Mouse (Mus musculus) hindbrain, embryonic 13.5 days (tissue): ENCODE measurements at regions not wholly inside any gene's neighbourhood (a gene's known extent, or its start where the extent isn't known, plus 50 kb on each side); places are given as distances from the start of the nearest gene placed in this dataset.

Experiments
- ATAC-seq: fragments of 200-750 bp; cut with Nextera tagmentation; 2 replicates; pipeline ENCODE4 v1.8.0; 2017; ENCODE audit warnings: moderate TSS enrichment; ENCODE audit not compliant: low FRiP score
- H3K27ac ChIP-seq: fragments of 300-500 bp; sonication (generic); 2 replicates; pipeline ENCODE4 v1.5.1; 2015; ENCODE audit warnings: inconsistent platforms, mild to moderate bottlenecking, moderate library complexity
- H3K27me3 ChIP-seq: fragments of 300-500 bp; sonication (generic); 2 replicates; pipeline ENCODE4 v1.6.1; 2015; ENCODE audit warnings: mild to moderate bottlenecking, inconsistent platforms
- H3K36me3 ChIP-seq: fragments of 300-500 bp; sonication (generic); 2 replicates; pipeline ENCODE4 v1.6.1; 2015; ENCODE audit warnings: mild to moderate bottlenecking, inconsistent platforms
- H3K4me1 ChIP-seq: fragments of 300-500 bp; sonication (generic); replicated peaks from 2 replicates; pipeline ENCODE4 v1.6.1; 2015; ENCODE audit warnings: inconsistent platforms
- H3K4me2 ChIP-seq: fragments of 300-500 bp; sonication (generic); 2 replicates; pipeline ENCODE4 v1.6.1; 2015; ENCODE audit warnings: inconsistent platforms, mild to moderate bottlenecking, moderate library complexity
- H3K4me3 ChIP-seq: fragments of 300-500 bp; sonication (generic); 2 replicates; pipeline ENCODE4 v1.5.1; 2015; ENCODE audit warnings: mild to moderate bottlenecking, inconsistent platforms
- H3K9ac ChIP-seq: fragments of 300-500 bp; sonication (generic); 2 replicates; pipeline ENCODE4 v1.6.1; 2015; ENCODE audit warnings: mild to moderate bottlenecking, inconsistent platforms
- H3K9me3 ChIP-seq: fragments of 300-500 bp; sonication (generic); 2 replicates; pipeline ENCODE4 v1.6.1; 2016; ENCODE audit warnings: inconsistent platforms
- WGBS: fragments of 180-500 bp; shearing (Covaris S2); methylation state at CpG from one replicate; pipeline ENCODE4 v1.1.7; 2015; 5-methylcytosine and 5-hydroxymethylcytosine counted together

DNA sequence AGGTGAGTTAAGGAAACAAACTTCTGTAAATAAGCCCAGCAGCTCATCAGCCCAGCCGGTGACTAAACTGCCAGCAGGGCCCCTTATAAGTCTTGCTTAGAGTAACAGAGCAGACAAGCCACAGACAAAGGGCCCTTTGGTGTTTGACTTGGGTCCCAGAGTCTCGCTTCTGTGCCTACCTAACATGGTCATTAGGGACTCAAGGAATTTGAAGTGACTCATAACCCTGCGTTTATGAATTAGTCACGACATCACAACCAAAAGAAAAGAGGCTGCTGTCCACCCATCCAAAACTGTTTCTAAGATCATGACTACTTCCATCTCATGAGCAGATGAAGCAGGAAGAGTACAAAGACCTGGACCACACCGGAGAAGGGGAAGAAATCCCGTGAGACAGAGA lies 227.5 kb upstream of the Fn1 start:
- Histone ChIP-seq H3K27me3 (no peaks in the 10 kb centered on the region), H3K4me3 (no peak overlapping the region), H3K36me3 (no peaks in the 10 kb centered on the region), H3K9ac (no peak overlapping the region), H3K27ac (no peak overlapping the region), H3K9me3 (no peaks in the 10 kb centered on the region), H3K4me1 (no peaks in the 10 kb centered on the region), H3K4me2 (no peak overlapping the region)
- no peak for ATAC-seq
- 67% methylated on average over 6 of the region's 6 CpGs for WGBS

DNA sequence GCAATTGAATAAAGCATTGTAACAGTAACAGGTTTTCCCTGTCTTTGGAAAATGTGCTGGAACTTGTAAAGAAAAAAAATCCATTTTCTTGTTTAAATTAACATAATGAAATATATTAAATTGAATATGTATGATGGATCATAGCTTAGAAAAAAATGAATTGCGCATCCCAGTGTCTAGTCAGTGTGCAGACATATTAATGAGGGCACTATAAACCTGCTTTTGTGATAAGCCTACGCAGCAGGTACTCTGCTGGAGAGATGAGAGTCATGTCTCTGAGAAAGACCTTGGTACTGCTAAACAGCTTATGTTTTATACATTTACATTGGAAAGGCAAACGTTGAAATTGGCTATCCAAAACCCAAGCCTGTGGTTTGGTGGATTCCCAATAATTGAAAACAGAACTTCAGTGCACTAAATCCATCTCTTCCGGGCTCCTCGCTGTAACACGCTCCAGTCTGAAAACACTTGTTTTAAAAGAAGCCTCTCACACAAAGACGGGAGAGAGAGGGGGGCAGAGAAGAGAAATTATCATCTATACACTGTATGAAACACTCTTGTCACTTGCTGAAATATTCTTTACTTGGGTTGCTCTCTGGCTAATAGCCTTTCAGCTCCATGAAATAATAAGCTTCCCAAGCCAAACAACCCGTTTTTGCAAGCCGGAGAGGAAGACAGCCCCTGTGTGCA lies 223.9 kb upstream of the Fn1 start:
- H3K27me3 ChIP-seq: no peaks in the 10 kb centered on the region
- no peaks in the 10 kb centered on the region for H3K9me3 ChIP-seq
- H3K4me2 ChIP-seq: no peak overlapping the region
- H3K36me3 ChIP-seq: no peaks in the 10 kb centered on the region
- no peaks in the 10 kb centered on the region for H3K4me1 ChIP-seq
- no peak overlapping the region for H3K9ac ChIP-seq
- no peak for ATAC-seq
- WGBS: 80% methylated on average over 9 of the region's 9 CpGs
- H3K4me3 ChIP-seq: no peak overlapping the region
- no peak overlapping the region for H3K27ac ChIP-seq

DNA sequence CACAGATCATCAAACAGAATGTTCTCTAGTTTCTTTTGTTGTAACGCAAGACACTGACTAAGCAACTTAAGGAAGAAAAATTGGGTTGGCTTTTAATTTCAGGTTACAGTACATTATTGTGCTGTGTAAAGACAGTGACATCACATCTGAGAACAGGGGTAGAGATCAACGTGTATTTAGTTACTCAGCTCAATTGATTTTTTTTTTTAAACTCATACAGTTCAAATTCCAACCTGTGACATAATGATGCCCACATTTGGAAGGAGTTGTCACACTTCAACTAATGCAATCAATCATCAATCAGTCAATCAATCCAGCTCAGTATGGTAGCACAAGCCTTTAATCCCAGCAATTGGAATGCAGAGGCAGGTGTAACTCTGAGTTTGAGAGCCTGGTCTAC lies 221.0 kb upstream of the Fn1 start:
- Histone ChIP-seq H3K4me3 (no peak overlapping the region), H3K9ac (no peak overlapping the region), H3K4me2 (no peak overlapping the region), H3K27ac (no peak overlapping the region), H3K9me3 (no peaks in the 10 kb centered on the region), H3K27me3 (no peaks in the 10 kb centered on the region), H3K36me3 (no peaks in the 10 kb centered on the region), H3K4me1 (no peaks in the 10 kb centered on the region)
- 94% methylated on average over 2 of the region's 2 CpGs for WGBS
- no peak for ATAC-seq

DNA sequence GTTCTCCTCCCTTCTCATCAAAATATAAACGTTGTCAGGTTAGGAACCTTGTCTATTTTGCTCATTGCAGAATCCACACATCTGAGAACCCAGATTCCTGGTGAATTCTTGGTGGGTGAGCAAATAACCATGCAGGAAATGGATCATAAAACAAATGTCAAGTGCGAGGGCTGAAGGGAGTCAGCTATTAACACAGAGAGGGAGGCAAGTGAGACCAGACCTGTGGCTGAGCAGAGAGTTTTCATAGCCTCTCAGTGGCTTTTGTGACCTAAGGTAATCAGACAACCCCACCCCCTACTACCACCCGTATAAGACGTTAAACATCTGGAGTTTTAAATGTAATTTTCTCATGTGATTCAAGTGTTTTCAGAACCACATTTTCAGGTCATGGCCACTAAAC lies 212.7 kb upstream of the Fn1 start:
- no peaks in the 10 kb centered on the region for H3K36me3 ChIP-seq
- no peak overlapping the region for H3K4me2 ChIP-seq
- 79% methylated on average over 4 of the region's 4 CpGs for WGBS
- H3K27me3 ChIP-seq: no peaks in the 10 kb centered on the region
- H3K9ac ChIP-seq: no peak overlapping the region
- ATAC-seq: no peak
- no peaks in the 10 kb centered on the region for H3K4me1 ChIP-seq
- no peak overlapping the region for H3K4me3 ChIP-seq
- H3K9me3 ChIP-seq: no peaks in the 10 kb centered on the region
- no peak overlapping the region for H3K27ac ChIP-seq

DNA sequence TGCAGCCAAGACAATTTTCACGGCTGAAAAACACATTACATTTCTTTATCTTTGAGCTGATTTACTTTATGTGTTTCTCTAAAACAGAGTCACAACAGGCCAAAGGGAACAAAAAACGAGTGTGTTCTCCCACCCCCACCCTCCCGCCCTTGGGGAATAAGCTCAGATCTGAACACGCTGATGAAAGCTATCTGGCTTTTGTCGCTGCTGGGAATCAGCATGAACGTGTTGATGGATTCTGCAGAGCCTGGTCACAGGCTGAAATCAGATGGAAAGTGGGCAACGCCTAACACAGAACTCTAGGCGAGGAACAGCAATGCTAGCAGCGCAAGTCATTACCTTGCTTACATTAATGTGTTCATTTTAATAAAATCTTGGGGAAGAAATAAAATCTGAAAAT lies 211.7 kb upstream of the Fn1 start:
- Histone ChIP-seq H3K4me2 (no peak overlapping the region), H3K4me3 (no peak overlapping the region), H3K27me3 (no peaks in the 10 kb centered on the region), H3K4me1 (no peaks in the 10 kb centered on the region), H3K27ac (no peak overlapping the region), H3K9me3 (no peaks in the 10 kb centered on the region), H3K36me3 (no peaks in the 10 kb centered on the region), H3K9ac (no peak overlapping the region)
- ATAC-seq: no peak
- 55% methylated on average over 9 of the region's 9 CpGs for WGBS

DNA sequence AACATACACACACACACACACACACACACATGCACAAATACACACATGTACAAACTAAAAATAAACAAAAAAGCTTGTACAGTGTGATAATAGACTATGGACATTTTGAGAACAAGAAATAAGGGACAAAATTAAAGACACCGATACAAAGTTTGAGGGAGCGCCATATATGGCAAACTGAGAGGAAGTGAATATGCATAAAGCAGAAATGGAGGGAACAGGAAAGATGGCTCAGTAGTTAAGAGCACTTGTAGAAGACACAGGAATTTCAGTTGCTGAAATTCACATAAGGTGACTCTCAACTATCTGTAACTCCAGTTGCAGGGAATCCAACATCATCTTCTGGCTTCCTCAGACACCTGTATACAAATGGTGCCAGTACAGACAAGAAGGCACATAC lies 200.2 kb upstream of the Fn1 start:
- Histone ChIP-seq H3K9ac (no peak overlapping the region), H3K9me3 (no peaks in the 10 kb centered on the region), H3K27ac (no peak overlapping the region), H3K4me3 (no peak overlapping the region), H3K4me2 (no peak overlapping the region), H3K4me1 (no peaks in the 10 kb centered on the region), H3K36me3 (no peaks in the 10 kb centered on the region), H3K27me3 (no peaks in the 10 kb centered on the region)
- 100% methylated on average over 2 of the region's 2 CpGs for WGBS
- no peak for ATAC-seq

DNA sequence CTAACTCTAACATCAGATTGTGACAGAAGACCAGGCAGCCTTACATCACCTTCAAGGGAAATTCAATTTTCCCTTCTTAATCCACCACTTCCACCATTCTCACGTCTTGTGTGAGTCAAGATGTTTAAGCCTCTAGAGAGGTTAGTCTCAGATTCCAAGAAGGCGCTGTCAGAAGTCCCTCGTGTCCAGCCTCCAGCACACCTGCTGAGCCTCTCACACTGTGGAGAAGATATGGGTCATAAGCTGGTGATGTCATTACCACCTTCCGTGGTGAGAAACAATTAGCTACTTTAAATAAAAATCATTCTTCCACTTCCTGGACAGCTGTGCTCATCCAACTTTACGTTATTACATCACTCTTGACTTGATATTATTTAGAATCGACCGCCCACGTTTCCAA lies 198.3 kb upstream of the Fn1 start:
- WGBS: 85% methylated on average over 8 of the region's 8 CpGs
- Histone ChIP-seq H3K4me1 (no peaks in the 10 kb centered on the region), H3K4me2 (no peak overlapping the region), H3K36me3 (no peaks in the 10 kb centered on the region), H3K27ac (no peak overlapping the region), H3K9ac (no peak overlapping the region), H3K9me3 (no peaks in the 10 kb centered on the region), H3K4me3 (no peak overlapping the region), H3K27me3 (no peaks in the 10 kb centered on the region)
- no peak for ATAC-seq

DNA sequence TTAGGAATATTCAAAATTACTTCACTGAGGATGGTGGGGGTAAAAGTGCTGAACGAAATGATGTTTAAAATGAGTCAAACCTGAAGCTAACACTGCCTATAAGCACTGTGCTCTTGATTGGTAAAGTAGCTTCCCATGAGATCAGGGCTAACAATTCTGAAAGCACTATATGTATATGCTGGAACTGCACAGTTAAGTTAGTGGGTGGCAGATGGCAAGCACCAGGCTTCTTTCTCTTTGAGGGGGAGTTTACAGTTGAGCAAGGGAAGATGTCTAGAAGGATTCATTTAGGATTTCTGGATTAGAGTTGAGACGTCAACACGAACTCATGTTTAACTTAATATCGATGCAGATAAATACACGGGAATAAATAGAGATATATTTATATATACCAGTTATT lies 195.7 kb upstream of the Fn1 start:
- Histone ChIP-seq H3K9ac (no peak overlapping the region), H3K4me3 (no peak overlapping the region), H3K27me3 (no peaks in the 10 kb centered on the region), H3K9me3 (no peaks in the 10 kb centered on the region), H3K4me1 (no peaks in the 10 kb centered on the region), H3K4me2 (no peak overlapping the region), H3K36me3 (no peaks in the 10 kb centered on the region), H3K27ac (no peak overlapping the region)
- ATAC-seq: no peak
- WGBS: 94% methylated on average over 5 of the region's 5 CpGs

DNA sequence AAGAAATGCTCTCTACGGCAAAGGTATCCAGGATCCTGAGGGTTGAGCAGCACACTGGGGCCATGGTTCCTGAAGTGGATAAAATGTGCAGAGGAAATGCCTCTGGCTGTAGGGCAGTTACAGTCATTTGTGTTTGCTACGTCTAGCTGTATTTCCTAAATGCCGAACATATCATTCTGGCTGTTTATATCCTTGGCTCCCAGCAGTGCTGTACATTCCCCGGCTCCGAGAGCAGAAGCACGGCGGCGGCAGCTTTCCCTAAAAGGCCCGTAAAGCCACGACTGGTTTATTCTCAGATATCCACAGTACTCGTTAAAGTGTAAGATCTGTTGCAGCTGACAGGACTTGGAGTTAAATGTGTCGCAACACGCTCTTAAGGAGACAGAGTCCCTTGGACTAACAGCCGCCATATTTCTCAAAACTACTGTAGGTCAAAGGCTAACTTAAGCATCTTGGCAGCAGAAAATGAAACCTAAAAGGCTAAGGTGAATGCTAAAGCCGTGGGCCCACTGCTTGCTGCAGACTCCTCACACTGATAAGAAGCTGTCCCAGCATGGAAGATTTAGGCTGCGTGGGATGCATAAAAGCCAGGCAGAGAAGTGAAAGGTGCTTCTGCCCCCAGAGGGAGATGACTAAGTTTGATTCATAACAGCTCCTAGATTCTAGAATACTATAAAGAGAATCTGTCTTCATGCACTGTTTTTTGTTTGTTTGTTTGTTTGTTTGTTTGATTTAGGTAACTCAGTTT lies 192.1 kb upstream of the Fn1 start:
- Histone ChIP-seq H3K4me3 (no peak overlapping the region), H3K36me3 (no peaks in the 10 kb centered on the region), H3K27me3 (no peaks in the 10 kb centered on the region), H3K4me1 (no peaks in the 10 kb centered on the region), H3K9me3 (no peaks in the 10 kb centered on the region), H3K27ac (no peak overlapping the region), H3K4me2 (no peak overlapping the region), H3K9ac (no peak overlapping the region)
- no peak for ATAC-seq
- 84% methylated on average over 16 of the region's 16 CpGs for WGBS

DNA sequence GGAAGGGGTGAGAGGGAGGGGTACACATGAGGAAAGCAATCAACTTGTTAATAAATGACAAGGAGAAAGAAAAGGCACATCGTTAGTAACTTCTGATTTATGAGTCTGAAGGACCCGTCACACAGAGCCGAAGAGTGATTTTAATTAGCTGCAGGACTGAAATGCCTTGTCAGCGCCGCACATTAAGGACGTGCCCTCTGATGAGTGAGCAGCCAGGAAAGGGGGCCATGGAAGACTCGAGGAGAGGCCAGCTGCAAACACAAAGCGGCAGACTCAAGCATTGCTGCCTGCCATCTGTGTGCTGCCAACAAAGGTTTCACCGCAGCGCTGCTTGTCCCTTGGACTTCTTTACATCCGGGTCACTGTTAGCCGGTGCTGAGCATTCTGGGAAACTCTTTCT lies 184.8 kb upstream of the Fn1 start:
- Histone ChIP-seq H3K9me3 (no peaks in the 10 kb centered on the region), H3K36me3 (no peaks in the 10 kb centered on the region), H3K4me1 (peaks cover 12% of the 10 kb centered on the region), H3K27me3 (no peaks in the 10 kb centered on the region), H3K4me3 (peak overlapping the region; percentile 12; the same call in 1 of the 2 replicates), H3K27ac (peak overlapping the region; percentile 58; the same call in 1 of the 2 replicates), H3K9ac (0 out of 2 replicates have a peak overlapping the region, but pooled peaks have one; percentile 53), H3K4me2 (peak overlapping the region; percentile 39)
- WGBS: 30% methylated on average over 12 of the region's 12 CpGs
- peak; percentile 66; the same call in 1 of the 2 replicates for ATAC-seq

DNA sequence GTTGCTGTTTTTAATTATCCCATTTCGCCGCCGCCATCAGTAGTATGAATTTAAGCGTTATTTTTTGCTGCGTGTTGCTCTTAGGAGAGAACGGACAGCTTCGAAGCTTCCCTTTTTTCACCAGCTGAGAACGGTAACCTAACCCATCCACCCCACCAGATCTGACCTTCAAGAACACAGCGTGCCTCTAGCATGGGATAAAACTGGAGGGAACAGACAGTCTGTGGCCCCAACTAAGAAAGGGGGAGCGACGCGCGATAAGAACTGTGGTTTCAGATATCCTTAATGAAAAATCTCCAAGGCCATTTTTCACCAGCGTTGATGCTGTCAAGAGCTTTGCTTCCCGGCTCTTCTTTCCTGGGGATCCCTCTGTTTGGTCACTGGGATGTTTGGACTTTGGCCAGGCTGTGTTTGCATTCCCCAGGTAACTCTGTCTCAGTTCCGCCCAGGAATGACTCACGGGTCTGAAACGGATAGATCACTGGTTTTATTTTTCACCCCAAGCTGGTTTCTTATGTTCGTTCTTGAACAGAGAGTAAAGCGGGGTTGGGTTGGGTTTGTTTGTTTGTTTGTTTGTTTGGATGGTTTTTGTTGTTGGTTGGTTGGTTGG lies 184.1 kb upstream of the Fn1 start:
- H3K9ac ChIP-seq: no peak overlapping the region
- H3K4me2 ChIP-seq: no peak overlapping the region
- ATAC-seq: no peak
- H3K4me3 ChIP-seq: no peak overlapping the region
- no peaks in the 10 kb centered on the region for H3K27me3 ChIP-seq
- H3K36me3 ChIP-seq: no peaks in the 10 kb centered on the region
- H3K9me3 ChIP-seq: no peaks in the 10 kb centered on the region
- WGBS: 77% methylated on average over 20 of the region's 20 CpGs
- H3K4me1 ChIP-seq: peaks cover 12% of the 10 kb centered on the region
- H3K27ac ChIP-seq: peak overlapping the region; percentile 58; the same call in 1 of the 2 replicates

DNA sequence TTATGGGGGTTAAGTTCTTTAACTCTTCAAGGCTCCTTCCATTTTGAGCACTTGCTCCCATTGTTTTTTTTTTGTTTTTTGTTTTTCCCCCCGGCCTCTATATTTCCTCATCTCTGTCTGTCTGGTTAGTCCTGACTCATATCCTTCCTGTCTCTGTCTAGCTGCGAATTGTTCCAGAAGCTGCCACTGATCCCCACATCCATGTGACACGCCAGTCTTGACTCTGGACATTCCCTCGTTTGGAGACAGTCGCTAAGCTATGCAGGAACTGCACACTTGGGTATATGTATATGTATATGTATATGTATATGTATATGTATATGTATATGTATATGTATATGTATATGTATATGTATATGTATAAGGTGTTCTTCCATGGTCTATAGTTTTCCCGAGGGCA lies 177.4 kb upstream of the Fn1 start:
- 87% methylated on average over 6 of the region's 6 CpGs for WGBS
- H3K9me3 ChIP-seq: no peaks in the 10 kb centered on the region
- no peaks in the 10 kb centered on the region for H3K27me3 ChIP-seq
- no peak overlapping the region for H3K4me3 ChIP-seq
- no peak overlapping the region for H3K27ac ChIP-seq
- no peak overlapping the region for H3K9ac ChIP-seq
- ATAC-seq: no peak
- H3K4me2 ChIP-seq: no peak overlapping the region
- H3K36me3 ChIP-seq: no peaks in the 10 kb centered on the region
- no peaks in the 10 kb centered on the region for H3K4me1 ChIP-seq

DNA sequence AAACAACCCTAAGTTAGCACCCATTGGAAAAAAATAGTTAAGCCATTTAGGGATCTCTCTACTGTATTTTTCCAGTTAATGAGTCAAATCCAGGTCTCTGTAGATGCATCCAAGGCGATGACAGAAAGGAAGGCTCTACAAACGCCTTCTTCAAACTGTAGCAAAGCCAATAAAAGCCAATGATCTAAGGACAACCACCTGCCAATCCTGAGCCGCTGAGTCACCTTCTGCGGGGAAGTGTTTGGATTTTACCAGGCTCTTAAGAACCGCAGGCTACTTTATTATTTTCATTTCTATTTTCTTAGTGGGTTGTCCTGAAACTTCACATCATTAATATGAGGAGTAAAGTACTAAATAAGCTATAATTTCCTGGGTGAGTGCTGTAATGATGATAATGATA lies 171.4 kb upstream of the Fn1 start:
- no peak for ATAC-seq
- no peak overlapping the region for H3K27ac ChIP-seq
- H3K9ac ChIP-seq: no peak overlapping the region
- H3K27me3 ChIP-seq: no peaks in the 10 kb centered on the region
- no peaks in the 10 kb centered on the region for H3K36me3 ChIP-seq
- H3K4me1 ChIP-seq: no peaks in the 10 kb centered on the region
- no peak overlapping the region for H3K4me2 ChIP-seq
- H3K9me3 ChIP-seq: no peaks in the 10 kb centered on the region
- H3K4me3 ChIP-seq: no peak overlapping the region
- WGBS: 94% methylated on average over 5 of the region's 5 CpGs
